Mouse (Mus musculus): ENCODE data around the gene Krba1.
A peak's percentile ranks its signal among the peaks of the same experiment; 100 is the strongest.

Gene Krba1

DNA sequence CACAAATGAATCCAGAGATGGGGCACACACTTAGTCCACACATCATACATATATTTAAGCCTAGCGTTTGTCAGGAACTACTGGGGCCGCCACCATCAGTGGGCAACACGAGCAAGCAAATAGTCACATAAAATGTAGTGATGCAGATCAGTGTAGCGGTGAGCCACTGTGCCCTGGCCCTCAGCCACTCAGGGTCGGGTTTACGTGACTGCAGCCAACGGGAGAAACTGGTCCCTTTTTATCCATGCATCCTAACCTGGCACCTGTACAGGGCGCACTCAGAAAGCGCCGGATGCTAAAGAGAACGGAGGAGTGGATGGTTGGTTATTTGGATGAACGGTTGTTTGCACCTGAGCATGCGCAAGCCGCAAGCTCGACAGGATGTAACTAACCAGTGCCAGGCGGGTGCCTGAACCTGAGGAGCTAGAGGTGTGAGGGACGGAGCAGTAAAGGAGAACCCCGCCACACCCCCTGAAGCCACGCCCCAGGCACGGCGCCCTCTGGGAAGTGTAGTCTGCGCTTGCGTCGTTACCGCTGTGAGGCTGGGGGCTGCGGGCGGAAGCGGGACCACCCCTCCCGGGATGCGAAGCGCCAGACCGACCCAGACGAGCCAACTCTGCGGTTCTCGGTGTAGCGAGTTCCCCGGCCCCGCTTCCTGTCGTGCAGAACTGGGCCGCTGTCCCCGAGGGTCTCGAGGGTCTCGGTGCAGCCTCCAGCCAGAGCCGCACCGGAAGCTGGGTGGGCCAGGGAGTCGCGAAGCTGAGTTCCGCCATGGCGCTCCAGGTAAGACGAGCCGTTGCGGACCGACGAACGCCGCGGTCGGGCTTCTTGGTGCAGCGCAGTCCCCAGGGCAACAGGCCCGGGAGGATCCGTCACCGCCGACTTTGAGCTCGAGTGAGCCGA lies at the start of gene Krba1:
Krba1 (plus strand) TSS at position 482 of the 903 bp plus-strand sequence.
- DNase-seq: peak; percentile 97

DNA sequence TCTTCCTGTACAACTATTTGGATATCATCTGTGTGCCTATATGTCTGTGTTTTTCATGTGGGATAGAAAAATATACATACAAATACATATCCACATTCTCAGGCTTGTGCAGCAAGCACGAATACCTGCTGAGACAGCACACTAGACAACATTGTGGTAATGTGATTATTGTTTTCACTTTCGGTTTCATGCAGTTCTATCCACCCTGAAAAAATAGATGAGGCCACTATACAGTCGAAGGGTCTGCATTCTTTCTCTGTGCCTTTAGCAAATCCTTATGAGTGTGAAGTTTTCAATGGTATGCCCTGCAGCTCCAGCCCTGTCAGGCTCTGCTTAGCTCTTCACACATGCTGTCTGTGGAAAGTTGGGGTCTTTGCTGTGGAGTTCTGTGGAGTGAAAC lies 36.5 kb upstream of the Krba1 start:
- no peak for DNase-seq

DNA sequence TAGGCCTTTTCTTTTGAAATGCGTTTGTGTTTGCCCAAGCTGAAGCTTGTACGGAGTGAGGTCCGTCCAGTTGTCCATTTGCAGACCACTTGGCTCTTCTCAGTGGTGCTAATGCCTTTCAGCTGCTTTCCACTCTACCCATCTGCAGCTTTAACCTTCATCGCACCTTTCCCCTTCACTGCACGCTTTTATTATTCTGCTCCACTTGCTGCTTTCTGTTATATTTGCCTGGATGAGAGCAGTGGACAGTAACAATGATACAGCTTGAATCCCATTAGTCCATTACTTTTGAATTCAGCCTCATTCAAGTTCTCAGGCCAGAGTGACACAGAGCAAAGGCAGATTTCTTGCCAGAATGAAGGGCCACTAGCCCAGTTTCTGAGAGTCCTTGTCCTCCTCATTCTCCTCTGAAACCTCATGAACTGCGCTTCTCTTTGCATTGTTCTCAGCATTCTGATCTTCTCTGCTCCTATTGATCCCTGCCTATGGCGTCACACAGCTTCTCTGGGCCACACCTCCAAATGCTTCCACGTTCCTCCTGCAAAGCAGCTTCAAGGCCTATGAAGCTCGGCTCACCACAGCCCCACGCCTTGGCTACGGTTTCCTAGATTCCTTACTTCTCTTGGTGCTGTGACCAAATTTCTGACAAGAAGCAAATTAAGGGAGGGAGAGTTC lies 28.9 kb upstream of the Krba1 start:
- DNase-seq: no peak

DNA sequence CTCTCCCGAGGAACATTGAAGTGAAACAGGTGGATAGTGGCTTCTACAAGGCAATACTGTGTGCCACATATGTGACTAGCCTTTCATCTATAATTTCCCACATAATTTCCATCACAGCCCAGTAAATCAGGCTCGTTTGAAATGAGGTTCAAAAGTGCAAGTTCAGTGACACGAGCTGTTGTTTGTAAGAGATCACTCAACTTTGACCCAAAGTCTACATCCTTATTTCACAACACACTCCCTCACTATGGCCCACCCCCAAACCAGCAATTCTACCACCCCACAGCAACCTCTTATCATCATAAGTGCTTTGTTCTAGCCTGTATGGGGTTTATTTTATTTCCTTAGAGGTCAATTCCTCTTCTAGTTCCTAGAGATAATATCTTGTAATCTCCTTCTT lies 7.2 kb upstream of the Krba1 start:
- no peak for DNase-seq

DNA sequence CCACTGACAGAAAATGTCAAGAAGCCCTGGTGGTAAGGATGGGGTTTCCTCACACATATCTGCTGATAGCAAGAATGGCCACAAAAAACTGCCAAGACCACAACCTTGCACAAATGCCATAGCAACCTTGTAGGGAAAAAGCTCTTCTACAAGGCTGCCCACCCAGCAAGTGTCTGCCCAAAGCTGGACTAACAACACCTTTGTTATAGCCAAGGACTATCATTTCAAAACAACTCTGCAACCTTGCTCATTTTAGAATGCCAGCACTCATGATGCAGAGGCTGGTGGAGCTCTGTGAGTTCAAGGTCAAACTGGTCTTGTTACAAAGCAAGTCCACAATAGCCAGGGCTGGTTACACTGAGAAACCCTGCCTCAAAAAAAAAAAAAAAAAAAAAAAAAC lies 1.6 kb upstream of the Krba1 start:
- no peak for DNase-seq

DNA sequence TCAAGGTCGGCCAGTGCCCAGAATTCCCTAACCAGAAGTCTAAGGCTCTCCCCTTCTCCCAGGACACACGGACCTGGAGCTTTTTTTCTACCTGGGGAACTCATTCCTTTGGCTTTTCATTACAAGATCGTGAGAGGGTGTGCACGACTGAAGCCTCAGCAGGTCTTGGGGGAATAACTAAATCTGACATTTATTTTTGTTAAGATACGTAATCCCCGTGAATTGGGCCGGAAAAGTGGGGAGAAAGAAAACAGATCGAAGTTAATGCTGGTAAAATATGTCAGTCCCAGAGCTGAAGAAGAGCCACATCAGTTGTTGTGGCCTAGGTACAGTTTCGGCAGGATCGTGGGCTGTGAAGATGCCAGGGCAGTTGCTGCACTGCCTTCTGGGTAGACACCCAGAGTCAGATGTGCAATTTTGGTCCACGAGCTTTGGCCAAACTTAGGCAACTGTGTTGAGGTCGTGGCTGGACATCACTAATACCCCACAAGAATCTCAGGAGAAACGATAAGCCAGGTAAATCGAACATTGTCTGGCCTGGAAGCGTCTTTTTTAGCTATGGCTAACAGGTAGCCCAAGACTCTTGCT lies 716 bp downstream of the Krba1 start:
- DNase-seq: no peak

DNA sequence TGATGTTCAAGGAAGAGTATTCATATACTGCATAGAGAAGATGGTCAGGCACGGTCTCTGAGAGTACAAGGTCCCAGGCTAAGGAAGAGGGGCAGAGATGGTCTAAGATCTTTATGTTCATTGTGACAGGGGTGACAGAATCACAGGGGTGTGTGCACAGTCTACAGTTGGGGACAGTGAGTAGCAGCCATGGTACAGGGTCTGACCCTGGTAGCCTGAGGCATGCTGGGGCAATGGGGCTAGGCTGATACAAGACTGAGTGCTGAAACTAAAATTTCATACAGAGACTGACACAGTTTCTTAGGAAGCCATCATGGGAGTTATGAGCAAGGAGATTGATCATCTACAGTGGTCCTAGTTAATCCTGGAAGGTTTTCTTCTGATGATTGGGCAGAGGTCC lies 1.3 kb downstream of the Krba1 start:
- no peak for DNase-seq

DNA sequence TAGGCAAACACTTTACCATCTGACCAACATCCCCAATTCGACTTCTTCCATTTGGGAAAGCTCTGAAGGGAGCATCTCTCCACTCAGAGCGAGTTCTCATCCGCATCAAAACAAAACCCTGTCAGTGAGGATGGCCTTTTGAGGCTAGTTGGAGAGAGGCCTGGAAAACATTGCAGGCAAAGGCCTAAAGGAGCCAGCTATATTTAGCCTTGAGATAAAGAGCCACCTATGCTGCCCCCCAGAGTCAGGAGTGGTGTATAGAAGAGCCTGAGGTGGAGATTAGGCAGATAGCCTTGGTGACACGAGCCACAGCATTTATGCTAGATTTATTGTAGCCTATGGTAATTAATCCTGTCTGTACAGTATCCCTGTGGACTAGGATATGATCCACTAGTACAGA lies 1.9 kb downstream of the Krba1 start:
- peak; percentile 54 for DNase-seq

DNA sequence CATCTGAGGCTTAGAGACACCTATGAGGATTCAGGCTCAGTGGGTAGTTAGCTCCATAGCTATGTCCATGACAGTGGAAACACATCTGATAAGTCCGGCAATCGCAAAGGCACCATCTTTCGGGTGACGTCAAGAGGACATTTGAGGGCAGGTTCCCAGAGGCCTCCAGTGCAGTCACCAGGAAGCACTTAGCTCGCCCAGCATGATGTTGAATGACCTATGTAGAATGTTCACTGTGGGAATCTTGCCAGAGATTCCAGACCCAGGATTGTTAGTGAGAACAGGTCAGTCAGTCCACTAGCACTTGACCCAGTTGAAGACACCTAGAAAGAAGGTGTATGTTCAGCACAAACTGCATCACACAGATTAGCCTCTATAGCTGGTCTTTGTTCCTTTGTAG lies 4.5 kb downstream of the Krba1 start:
- no peak for DNase-seq

DNA sequence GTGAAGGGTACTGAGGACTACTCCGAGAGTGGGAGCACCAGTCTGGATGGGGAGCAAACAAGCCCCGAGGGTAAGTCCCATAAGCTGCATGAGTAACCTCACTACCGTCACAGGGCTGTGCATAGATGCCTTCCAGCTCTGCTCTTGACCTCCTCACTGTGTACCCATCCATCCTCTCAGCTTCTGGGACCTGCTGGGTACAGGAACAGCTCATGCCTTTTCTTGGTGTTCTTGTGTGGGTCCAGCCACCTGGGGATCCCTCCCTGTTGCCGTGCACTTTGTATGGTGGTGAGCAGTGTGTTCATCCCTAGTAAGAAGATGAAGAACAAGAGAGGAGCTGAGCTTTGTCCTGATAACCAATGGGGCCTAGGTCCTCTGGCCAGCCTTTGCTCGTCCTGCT lies 8.7 kb downstream of the Krba1 start:
- no peak for DNase-seq

DNA sequence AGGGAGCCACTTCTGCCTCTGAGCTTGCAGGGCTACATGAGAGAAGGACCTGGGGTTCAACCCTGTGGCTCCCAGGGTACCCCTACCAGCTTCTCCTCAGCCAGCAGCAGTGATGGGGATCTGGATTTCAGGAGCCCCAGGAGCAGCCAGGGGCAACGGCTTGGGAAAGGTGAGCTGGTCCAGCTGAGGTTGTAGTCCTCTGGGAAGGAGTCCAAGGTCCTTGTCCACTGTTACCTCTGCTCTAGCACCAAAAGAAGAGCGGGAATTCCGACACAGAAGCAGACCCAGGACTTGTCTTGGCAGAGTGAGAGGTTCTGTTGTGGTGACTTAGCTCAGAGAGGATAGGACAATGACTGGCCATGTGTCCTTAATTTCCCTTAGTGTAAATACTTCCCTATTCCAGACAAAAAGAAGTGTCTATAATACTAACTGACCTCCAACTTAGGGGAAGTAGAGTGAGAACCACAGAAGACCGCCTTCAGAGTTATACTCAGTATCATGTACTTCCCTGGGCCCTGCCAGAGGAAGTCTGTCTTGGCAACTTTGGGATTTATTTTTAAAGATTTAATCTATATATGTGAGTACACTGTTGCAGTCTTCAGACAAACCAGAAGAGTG lies 14.4 kb downstream of the Krba1 start:
- DNase-seq: no peak

DNA sequence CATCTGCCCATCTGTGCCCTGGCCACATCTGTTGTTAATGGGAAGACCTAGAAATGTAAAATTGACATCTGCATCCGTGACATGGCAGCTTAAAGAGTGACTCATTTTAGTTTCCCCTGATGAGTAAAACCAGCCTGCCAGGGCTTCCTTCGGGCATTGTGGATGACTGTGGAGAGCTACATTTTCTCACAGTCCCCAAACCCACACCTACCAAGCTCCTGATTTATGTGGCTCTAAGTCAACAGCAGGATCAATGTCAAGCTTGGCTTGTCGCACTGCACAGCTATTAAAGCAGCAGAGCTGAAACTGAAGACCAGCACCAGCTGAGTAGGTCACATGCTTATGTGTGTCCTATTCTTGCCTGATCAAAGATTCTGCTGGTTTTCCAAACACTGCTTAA lies 15.2 kb downstream of the Krba1 start:
- no peak for DNase-seq

DNA sequence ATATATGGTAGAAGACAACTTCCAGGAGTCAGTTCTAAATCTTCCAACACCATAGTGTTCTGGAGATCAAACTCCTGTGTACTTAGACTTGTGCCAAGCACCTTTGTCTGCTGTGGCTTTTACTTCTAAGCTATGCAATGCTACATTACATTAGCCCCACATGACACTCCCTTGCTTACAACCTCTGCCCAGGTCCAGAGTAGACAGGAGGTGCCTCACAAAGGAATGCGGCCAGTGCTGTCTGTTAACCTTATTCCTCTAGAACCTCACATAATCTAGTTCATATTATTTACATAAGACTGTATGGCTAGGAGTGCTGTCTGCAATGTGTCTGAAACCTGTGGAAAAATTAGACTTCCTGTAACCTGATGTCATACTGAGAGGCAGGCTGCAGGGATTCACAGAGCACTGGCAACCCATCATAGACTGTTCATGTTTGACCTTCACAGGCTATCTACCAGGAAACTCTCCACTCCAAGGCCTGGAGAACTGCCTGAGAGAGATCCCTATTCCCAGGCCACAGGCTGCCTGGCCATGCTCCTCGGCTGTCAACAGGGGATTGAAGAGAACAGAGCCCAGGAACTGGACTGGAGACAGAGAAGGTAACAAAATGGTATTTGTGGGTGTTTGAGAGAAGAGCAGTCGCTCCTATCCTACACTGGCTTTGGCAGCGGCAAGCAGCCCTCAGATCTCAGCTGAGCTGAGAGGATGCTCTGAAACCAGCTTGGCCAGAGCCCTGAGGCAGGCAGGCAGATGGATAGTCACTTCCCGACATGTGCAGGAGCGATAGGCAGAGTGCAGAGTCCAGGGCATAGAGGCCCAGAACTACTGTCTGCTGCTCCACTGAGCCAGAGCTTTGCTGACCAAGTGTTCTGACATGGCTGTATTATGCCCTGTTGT lies 16.1 kb downstream of the Krba1 start:
- DNase-seq: no peak

DNA sequence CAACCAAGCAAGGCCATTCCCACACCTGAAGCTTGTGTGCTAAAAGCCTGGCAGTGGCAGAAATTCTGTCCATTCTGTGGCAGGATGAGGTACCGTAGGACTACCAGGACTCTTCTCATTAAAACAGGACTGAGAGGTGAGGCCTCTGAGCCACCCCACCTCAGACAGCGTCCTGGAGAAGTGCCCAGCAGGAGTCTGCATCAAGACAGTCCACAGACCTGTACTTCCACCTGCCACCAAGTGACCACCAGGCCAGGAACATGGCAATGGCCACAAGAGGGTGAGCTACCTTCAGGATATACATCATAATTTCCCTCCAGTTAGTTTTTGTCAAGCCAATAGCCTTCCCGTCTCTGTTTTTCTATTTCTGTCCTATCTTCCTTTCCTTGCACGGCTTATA lies 16.8 kb downstream of the Krba1 start:
- no peak for DNase-seq

DNA sequence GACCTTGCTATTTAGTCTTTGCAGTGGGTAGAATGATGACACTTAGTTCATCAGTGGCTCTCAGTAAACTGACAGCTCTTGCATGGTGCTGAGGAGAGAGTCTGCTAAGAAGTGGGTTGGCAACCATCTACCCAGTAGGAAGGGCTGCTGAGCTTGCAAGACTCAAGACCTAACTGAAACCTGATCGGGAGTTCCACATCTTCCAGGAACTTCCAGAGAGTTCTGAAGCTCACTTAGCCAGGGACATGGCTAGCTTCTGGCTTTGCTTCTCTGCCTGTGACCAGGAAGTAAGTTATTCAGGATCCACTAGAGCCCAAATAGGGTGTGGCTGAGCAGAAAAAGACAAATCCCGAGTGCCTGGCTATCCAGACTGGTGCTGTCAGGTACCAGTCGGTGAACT lies 17.3 kb downstream of the Krba1 start:
- no peak for DNase-seq

DNA sequence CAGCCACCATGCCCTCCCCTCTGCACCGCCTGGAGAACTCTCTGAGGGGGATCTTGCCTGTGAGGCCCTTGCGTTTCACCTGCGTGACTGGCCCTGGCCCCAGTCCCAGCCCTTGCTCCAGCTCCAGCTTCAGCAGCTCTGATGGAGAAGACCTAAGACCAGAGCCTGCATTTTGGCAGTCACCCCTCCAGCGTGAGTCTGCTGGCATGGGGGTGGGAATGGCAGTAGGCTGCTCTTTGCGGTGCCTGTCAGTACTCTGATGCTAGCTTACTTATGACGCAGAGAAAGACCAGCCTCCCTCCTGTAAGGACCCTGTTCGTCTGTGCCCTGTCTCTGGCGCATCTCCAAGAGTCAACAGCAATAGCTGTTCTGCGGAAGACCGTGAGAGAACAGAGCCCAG lies 17.7 kb downstream of the Krba1 start:
- no peak for DNase-seq

DNA sequence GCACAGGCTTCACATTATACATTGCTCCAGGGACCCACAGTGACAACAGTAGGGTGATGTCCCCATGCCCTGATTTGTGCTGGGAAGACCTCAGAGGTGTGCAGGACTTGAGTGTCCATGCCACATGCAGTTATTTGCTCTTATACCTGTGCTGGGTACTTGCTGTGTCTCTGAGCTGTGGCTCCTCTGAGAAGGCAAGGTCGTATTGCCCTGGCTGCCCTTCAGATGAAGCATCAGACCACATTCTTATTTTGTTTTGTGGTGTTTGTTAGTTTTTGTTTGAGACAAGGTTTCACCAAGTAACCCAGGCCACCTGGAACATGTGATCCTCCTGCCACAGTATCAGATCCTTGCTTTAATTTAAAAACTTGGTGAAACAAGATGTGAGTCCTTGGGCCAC lies 19.5 kb downstream of the Krba1 start:
- DNase-seq: no peak

DNA sequence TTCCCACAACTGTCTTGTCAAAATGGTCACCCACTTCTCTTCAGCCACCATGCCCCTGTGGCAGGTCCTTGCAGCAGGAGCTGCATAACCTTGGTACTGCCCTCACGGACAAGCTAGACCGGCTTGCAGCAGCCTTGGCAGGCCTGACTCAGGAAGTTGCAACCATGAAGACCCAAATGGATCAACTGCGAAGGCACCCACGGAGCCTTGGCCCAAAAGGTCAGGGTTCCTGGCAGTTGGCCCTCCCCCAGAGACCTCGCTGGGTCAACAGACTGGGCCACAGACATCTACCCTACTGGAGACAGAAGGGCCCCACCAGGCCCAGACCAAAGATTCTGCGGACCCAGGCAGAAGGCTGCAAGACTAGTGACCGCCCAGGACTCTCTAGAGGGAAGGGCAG lies 20.2 kb downstream of the Krba1 start:
- DNase-seq: no peak

DNA sequence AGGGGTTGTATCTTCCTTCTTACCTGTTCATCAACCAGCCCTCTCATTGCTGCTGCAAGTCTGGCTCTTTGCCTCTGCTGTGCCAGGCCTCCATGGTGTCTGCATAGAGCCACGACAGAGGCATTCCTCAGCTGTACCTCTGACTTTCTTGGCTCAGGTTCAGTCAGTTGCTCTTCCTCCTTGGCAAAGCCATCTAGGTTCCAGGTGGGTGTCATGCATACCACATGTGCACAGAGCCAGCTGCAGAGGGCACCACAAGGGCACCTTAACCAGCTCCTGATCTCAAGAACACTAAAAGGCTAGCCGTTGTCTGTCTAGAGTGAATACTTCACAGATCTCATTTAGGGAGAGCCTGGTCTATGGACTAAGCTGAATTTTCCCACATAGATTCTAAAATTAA lies 21.1 kb downstream of the Krba1 start:
- no peak for DNase-seq

DNA sequence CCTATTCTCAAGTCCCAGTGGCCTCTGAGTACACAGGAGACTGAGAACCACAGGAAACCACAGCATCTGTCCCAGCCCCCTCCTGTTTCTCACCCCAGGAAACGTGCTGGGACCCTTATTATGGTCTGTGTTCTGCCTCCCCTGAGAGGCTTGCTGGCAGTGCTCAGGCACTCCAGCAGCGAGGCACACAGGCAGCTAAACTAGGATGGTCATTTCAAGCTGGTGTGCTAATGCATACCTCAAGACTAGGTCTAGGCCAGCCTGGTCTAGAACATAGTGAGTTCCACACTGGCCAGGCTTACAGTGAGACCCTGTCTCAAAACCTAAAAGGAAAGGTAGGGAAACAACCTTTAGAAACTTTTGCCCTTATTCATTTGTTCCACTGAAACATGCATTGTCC lies 25.3 kb downstream of the Krba1 start:
- DNase-seq: no peak

DNA sequence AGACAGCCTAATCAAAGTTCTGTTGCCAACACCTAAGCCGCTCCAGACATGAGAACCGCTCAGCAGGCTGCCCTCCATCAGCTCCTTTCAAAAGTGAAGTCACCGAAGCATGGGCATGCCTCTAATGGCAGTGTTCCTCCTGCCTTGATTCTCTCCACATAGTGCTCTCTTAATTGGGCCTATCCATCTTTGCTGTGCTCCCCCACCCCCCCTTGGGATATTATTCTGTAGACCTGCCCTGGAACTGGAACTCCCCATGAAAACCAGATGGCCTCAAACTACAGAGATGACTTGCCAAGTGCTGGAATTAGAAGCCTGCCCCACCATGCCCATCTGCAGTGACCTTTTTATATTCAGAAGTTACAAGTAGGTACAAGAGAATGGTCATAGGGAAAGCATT lies 27.9 kb downstream of the Krba1 start:
- no peak for DNase-seq

DNA sequence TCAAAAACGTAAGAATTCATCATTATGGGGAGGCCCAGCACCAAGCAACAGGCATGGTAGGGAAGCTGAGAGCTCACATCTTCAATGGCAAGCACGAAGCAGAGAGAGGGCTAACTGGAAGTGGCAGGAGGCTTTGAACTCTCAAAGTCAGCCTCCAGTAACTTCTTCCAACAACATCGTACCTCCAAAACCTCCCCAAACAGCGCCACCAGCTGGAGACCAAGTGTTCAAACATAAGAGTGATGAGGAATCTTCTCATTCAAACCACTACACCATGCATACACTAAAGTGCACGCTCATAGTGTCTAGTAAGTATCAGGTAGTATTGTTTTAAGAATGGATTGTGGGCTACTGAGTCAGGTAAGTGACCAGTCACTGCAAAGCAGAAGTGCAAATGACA lies 28.7 kb downstream of the Krba1 start:
- peak; percentile 56 for DNase-seq

DNA sequence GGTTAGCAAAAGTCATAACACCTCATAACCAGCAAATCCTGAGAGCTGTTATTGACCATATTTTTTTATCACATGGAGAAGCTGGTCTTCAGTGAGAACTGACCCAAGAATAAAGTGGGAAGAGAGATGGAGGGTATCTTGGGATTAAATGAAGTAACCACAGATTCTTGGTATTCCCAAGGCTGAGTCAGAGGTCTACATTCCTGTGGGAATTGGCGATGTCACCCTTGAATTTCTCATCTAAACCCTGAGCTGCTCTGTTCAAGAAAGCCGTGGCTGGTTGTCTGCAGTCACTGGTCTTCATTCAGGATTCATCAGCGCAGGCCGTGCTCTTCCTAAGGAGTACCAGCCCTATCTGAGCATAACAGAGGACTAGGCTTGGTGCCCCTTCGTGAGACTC lies 31.6 kb downstream of the Krba1 start:
- no peak for DNase-seq
